Mouse (Mus musculus): ENCODE data around the gene Ppp1r17. TPM values are rescaled to one million over a fixed set of nuclear protein-coding genes. Genes with fewer than 3 reads are reported as not detected.

The Ppp1r17 gene
- not detected in 2 replicates for polyA plus RNA-seq (2016; fragmentation: Nextera tagmentation; extraction: Ambion mirVana)

DNA sequence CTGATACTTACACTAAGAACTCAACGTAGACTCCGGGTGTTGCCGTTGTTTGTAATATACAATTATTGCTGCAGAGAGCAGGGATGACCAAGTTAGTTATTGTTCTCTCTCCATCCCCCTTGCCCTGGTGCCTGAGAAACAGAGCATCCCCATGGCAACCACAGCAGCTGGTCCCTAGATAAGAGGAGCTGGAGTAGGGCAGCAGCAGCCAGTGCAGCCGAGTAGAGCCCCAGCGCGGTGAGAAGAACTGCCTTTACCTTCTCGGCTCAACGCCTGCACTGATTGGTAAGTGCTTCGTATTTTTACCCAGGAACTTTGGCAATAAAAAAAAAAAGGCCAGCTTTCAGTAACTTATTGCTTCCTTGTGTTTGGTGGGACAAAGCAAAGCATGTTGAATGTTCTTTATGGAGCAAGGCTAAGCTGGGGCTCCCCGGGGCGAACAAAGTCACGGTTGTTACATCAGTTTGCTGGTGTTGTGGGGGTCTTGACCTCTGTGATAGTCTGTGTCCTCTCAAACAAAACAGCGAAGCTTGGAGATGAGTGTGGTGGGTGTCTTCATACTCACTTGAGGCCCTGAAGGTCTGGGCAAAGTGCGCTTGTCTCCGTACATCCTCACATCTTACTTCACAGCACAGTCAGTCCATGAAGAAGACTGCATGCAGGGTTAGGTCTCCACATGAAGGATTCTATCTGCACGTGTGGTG lies at the start of gene Ppp1r17:
TSS of gene Ppp1r17 (plus strand) at position 207 of the 704 bp plus-strand sequence.
- no peaks in the 10 kb centered on the region for H3K36me3 ChIP-seq
- H3K9me3 ChIP-seq (replicated peaks), result no peaks in the 10 kb centered on the region
- H3K9ac ChIP-seq, result no peak within 1 kb of the TSS
- no peak within 1 kb of the TSS for H3K4me2 ChIP-seq
- no peak for ATAC-seq
- H3K4me3 ChIP-seq, result no peak within 1 kb of the TSS
- WGBS (ENCODE audit: insufficient replicate concordance), result 61% methylated on average over 16 of the region's 16 CpGs
- no peaks in the 10 kb centered on the region for H3K27me3 ChIP-seq (replicated peaks)
- no peaks in the 10 kb centered on the region for H3K4me1 ChIP-seq
- H3K27ac ChIP-seq, result no peak within 1 kb of the TSS

DNA sequence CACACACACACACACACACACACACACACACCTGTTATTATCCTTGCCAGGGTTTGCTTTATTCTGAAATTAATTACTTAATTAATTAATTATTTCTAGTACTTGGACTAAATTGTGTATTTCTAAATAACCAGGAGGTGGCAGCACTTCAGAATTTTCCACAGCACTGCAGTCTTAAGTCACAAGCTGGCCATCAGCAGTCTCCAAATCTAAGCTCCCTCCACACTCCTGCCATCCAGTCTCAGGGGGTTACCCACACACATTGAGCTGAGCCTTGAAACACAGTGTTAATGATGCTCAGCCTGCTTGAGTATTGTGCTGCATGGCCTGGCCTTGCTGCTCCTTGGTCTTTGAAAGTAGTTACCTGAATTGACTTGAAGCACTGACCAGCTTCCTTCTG lies 44.3 kb upstream of the Ppp1r17 start:
- Histone ChIP-seq H3K9ac (no peak overlapping the region), H3K36me3 (no peaks in the 10 kb centered on the region)
- ATAC-seq, result no peak

DNA sequence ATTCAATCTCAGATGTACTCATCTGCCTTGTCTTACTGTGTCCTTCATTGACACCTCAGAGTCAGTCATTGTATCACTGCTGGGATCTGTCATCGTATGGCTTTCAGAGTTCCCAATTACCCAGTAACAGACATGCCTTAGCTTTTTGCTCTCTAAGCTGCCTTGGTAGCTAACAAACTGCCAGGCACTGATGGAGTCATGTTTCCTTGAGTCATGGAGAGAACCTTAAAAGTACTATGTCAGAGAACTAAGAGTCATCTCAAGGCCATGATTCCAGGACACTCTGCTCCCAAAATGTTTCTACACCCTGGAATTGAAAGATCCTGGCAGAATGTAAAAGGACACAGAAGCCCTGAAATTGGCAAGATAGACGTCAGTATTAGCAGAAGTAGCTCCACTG lies 37.5 kb upstream of the Ppp1r17 start:
- WGBS (ENCODE audit: insufficient replicate concordance), result 69% methylated on average over 2 of the region's 2 CpGs
- no peak overlapping the region for H3K27ac ChIP-seq

More for the DNA sequence above, 44.3 kb upstream of the Ppp1r17 start:
- Histone ChIP-seq H3K4me1 (no peaks in the 10 kb centered on the region), H3K4me2 (no peak overlapping the region), H3K27ac (no peak overlapping the region), H3K27me3 (replicated peaks) (no peaks in the 10 kb centered on the region), H3K9me3 (replicated peaks) (no peaks in the 10 kb centered on the region), H3K4me3 (no peak overlapping the region)

DNA sequence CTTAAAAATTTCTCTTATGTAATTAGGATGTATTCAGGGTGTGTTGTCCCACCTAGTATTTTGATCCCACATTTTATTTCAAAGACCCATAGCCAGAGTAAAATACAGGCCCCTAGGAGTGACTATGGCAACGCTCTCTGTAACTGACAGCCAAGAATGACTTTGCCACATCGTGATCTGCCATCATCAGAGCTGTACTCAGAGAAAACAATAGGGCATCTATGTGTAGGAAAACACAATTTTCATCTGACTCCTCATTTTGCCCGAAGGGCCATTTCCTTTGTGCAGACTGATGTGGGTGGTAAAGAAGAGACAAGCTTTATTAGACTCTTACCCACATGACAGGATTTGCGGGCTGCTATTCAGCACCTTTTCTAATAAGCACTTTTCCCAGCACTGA lies 8.6 kb upstream of the Ppp1r17 start:
- Histone ChIP-seq H3K4me1 (no peaks in the 10 kb centered on the region), H3K27ac (no peak overlapping the region), H3K4me3 (no peak overlapping the region), H3K27me3 (replicated peaks) (no peaks in the 10 kb centered on the region), H3K4me2 (no peak overlapping the region), H3K36me3 (no peaks in the 10 kb centered on the region), H3K9ac (no peak overlapping the region), H3K9me3 (replicated peaks) (no peaks in the 10 kb centered on the region)
- no peak for ATAC-seq
- WGBS (ENCODE audit: insufficient replicate concordance), result 74% methylated on average over 4 of the region's 4 CpGs

More for the DNA sequence above, 37.5 kb upstream of the Ppp1r17 start:
- Histone ChIP-seq H3K9me3 (replicated peaks) (no peaks in the 10 kb centered on the region), H3K4me3 (no peak overlapping the region), H3K36me3 (no peaks in the 10 kb centered on the region), H3K9ac (no peak overlapping the region), H3K27me3 (replicated peaks) (no peaks in the 10 kb centered on the region), H3K4me1 (no peaks in the 10 kb centered on the region), H3K4me2 (no peak overlapping the region)
- ATAC-seq, result no peak

DNA sequence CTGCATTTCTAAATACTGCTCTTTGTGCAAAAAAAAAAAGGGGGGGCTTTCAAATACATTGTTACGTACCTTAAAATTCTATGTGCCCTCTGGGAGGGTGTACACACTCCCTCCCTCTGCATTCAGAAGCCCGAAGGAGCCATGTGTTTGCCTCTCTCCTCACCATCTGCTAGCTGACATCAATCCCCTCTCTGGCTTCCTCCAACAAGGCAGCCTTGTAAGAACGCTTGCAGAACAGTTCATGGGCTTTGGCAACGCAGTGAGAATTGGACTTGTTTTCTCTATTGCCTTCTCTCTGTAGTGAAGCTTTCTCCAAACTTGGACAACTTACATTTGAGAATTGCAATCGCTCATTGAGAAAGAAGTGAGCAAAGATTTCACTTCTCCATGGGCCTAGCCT lies 4.9 kb upstream of the Ppp1r17 start:
- no peak for ATAC-seq
- no peaks in the 10 kb centered on the region for H3K27me3 ChIP-seq (replicated peaks)
- 65% methylated on average over 5 of the region's 5 CpGs for WGBS (ENCODE audit: insufficient replicate concordance)
- H3K36me3 ChIP-seq, result no peaks in the 10 kb centered on the region
- H3K9ac ChIP-seq, result no peak overlapping the region
- no peak overlapping the region for H3K4me3 ChIP-seq
- H3K9me3 ChIP-seq (replicated peaks), result no peaks in the 10 kb centered on the region
- H3K27ac ChIP-seq, result no peak overlapping the region
- no peaks in the 10 kb centered on the region for H3K4me1 ChIP-seq
- H3K4me2 ChIP-seq, result no peak overlapping the region

DNA sequence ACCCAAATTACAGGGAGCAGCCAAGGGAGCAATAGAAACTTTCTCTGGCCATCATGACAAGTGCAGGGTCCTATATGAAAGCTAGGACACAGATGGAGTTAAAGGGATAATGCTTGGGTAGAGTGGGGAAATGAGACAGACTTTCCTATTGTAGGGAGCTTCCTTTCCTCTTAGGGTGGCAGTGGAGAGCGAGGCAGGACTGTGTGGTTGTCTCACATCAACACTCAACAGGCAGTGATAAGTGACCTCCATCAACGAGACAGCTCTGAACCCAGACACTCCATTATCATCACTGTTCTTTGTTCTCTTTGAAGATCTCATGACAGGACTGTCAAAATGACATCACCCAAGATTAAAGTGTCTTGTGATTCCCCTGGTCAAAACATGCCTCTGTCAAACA lies 2.3 kb downstream of the Ppp1r17 start:
- H3K9me3 ChIP-seq (replicated peaks), result no peaks in the 10 kb centered on the region
- H3K36me3 ChIP-seq, result no peaks in the 10 kb centered on the region
- no peak overlapping the region for H3K4me2 ChIP-seq
- H3K4me1 ChIP-seq, result no peaks in the 10 kb centered on the region
- no peaks in the 10 kb centered on the region for H3K27me3 ChIP-seq (replicated peaks)
- no peak overlapping the region for H3K9ac ChIP-seq
- 32% methylated on average over 2 of the region's 2 CpGs for WGBS (ENCODE audit: insufficient replicate concordance)
- no peak for ATAC-seq
- no peak overlapping the region for H3K27ac ChIP-seq
- no peak overlapping the region for H3K4me3 ChIP-seq

DNA sequence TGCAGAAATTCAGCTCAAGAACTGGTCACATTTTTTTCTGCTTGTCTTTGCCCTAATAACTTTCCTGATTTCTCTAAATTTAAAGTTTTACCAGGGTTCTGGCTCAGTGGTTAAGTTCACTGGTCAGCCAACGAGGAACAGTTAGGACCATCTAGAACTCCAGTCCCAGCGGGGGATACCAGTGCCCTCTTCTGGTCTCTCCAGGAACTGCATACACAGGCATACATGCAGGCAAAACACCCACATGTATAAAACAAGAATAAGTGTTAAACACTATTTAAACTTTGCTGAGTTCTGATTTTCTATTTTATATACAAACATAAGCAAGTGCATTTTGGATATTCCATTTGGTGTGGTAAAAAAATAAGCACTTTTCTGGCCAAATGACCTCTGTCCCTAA lies 8.2 kb downstream of the Ppp1r17 start:
- WGBS (ENCODE audit: insufficient replicate concordance), result 40% methylated on average over 2 of the region's 2 CpGs
- H3K36me3 ChIP-seq, result no peaks in the 10 kb centered on the region

DNA sequence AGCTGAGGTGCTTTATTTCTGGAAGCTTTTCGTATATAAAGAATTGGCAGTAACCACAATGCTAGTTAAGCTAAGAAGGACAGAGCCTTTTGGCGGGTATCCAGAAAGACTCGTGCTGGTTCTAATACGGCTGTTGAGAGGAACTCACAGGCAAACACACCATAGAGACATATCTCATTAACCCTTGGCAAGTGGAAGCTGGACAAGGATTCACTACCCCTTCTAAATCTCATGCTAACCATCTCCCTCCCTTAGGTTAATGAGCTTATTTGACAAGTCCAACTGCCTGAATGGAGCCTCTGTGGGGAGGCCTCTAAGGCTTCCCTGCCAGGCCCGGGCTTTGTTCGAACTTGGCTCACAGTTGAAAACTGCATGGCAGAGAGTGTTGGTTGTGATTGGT lies 10.0 kb downstream of the Ppp1r17 start:
- H3K9me3 ChIP-seq (replicated peaks), result no peaks in the 10 kb centered on the region
- 70% methylated on average over 6 of the region's 6 CpGs for WGBS (ENCODE audit: insufficient replicate concordance)
- no peak overlapping the region for H3K9ac ChIP-seq
- H3K4me3 ChIP-seq, result no peak overlapping the region
- H3K27me3 ChIP-seq (replicated peaks), result no peaks in the 10 kb centered on the region
- no peak overlapping the region for H3K4me2 ChIP-seq
- ATAC-seq, result no peak
- no peaks in the 10 kb centered on the region for H3K4me1 ChIP-seq
- H3K36me3 ChIP-seq, result no peaks in the 10 kb centered on the region
- H3K27ac ChIP-seq, result no peak overlapping the region

More for the DNA sequence above, 8.2 kb downstream of the Ppp1r17 start:
- ATAC-seq, result no peak
- no peaks in the 10 kb centered on the region for H3K9me3 ChIP-seq (replicated peaks)
- H3K27me3 ChIP-seq (replicated peaks), result no peaks in the 10 kb centered on the region
- H3K9ac ChIP-seq, result no peak overlapping the region
- H3K4me1 ChIP-seq, result no peaks in the 10 kb centered on the region
- no peak overlapping the region for H3K4me2 ChIP-seq
- no peak overlapping the region for H3K27ac ChIP-seq
- H3K4me3 ChIP-seq, result no peak overlapping the region

DNA sequence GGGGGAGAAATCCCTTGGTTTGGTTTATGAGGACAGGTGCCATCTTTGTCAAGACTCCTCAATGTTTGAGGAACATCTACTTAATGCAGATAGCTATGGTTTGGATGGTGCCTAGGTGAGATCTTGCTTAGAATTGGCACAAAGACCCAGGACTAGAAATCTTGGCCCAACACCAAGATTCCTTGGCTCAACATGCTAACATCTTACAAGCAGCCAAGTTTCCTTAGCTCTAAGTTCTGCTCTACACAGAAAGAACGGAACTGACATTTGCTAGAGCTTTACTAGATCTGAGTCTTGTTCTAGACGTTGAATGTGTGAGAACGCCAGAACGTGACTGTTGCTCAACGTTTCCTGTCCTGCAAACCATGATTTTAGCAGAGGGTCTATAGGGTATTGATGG lies 10.7 kb downstream of the Ppp1r17 start:
- no peak for ATAC-seq
- H3K27me3 ChIP-seq (replicated peaks), result no peaks in the 10 kb centered on the region
- H3K27ac ChIP-seq, result no peak overlapping the region
- H3K4me1 ChIP-seq, result no peaks in the 10 kb centered on the region
- no peaks in the 10 kb centered on the region for H3K36me3 ChIP-seq
- no peak overlapping the region for H3K4me3 ChIP-seq
- no peak overlapping the region for H3K4me2 ChIP-seq
- no peak overlapping the region for H3K9ac ChIP-seq
- 73% methylated on average over 5 of the region's 5 CpGs for WGBS (ENCODE audit: insufficient replicate concordance)
- H3K9me3 ChIP-seq (replicated peaks), result no peaks in the 10 kb centered on the region

DNA sequence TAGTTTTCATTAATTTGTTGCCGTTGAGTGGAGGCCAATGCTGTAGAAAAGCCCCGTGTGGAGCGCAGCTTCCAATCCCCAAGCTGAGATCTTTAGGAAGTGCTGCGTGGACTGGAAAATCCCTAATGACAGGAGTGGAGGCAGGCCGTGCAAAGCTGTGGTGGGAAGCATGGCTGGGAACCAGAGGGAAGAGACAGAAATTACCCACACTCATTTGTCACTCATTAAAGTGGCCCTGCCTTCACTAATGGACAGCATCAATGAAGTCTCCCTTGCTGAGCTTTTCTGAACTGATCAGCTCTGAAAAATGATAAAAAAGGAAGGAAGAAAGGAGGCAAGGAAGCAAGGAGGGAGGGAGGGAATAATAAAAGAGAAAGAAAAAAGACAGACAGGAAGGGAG lies 12.7 kb downstream of the Ppp1r17 start:
- H3K9me3 ChIP-seq (replicated peaks), result no peaks in the 10 kb centered on the region
- no peaks in the 10 kb centered on the region for H3K36me3 ChIP-seq
- H3K27me3 ChIP-seq (replicated peaks), result no peaks in the 10 kb centered on the region
- ATAC-seq, result no peak
- no peak overlapping the region for H3K4me2 ChIP-seq
- no peak overlapping the region for H3K9ac ChIP-seq
- WGBS (ENCODE audit: insufficient replicate concordance), result 58% methylated on average over 5 of the region's 5 CpGs
- H3K27ac ChIP-seq, result no peak overlapping the region
- H3K4me3 ChIP-seq, result no peak overlapping the region
- H3K4me1 ChIP-seq, result no peaks in the 10 kb centered on the region

DNA sequence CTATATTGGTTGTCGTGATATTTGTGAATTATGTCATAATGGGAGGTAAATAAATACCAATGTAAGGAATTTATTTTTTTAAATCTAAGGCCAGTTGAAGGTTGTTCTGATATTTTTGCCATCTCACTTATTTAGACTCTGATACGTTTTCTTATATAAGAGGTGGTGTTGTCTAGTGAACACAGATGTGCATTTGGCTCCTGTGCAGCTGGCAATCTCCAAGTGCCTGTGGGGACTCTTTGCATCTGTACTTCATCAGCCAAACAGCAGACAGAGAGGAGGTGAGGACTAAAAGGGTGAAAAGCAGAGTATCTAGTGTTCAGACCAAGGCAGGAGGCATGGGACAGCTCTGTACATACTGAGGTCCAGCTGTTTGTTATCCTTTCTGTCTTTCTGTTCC lies 14.9 kb downstream of the Ppp1r17 start:
- H3K4me1 ChIP-seq, result no peaks in the 10 kb centered on the region
- H3K27ac ChIP-seq, result no peak overlapping the region
- no peak overlapping the region for H3K9ac ChIP-seq
- 67% methylated on average over 2 of the region's 2 CpGs for WGBS (ENCODE audit: insufficient replicate concordance)
- H3K36me3 ChIP-seq, result no peaks in the 10 kb centered on the region
- H3K9me3 ChIP-seq (replicated peaks), result no peaks in the 10 kb centered on the region
- no peak overlapping the region for H3K4me3 ChIP-seq
- no peaks in the 10 kb centered on the region for H3K27me3 ChIP-seq (replicated peaks)
- ATAC-seq, result no peak
- H3K4me2 ChIP-seq, result no peak overlapping the region

DNA sequence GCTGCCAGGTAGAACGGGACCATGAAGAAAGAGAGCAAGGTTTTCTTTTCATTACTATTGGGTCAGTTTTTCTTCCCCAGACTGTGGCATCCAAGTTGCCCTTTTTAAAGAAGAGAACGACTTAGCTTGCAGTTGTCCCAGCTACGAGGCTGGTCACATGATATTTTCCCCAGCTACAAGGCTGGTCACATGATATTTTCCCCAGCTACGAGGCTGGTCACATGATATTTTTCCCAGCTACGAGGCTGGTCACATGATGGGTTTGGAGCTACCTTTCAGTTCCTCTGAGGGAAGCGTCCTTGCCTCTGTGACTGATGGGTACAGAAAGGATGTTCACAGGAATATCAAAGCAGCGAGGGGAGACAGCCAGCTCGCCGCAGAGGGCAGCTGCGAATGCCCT lies 17.8 kb downstream of the Ppp1r17 start:
- Histone ChIP-seq H3K36me3 (no peaks in the 10 kb centered on the region), H3K27ac (no peak overlapping the region), H3K4me3 (no peak overlapping the region), H3K9me3 (replicated peaks) (no peaks in the 10 kb centered on the region), H3K4me2 (no peak overlapping the region), H3K9ac (no peak overlapping the region), H3K27me3 (replicated peaks) (no peaks in the 10 kb centered on the region), H3K4me1 (no peaks in the 10 kb centered on the region)
- 51% methylated on average over 10 of the region's 10 CpGs for WGBS (ENCODE audit: insufficient replicate concordance)
- ATAC-seq, result no peak

DNA sequence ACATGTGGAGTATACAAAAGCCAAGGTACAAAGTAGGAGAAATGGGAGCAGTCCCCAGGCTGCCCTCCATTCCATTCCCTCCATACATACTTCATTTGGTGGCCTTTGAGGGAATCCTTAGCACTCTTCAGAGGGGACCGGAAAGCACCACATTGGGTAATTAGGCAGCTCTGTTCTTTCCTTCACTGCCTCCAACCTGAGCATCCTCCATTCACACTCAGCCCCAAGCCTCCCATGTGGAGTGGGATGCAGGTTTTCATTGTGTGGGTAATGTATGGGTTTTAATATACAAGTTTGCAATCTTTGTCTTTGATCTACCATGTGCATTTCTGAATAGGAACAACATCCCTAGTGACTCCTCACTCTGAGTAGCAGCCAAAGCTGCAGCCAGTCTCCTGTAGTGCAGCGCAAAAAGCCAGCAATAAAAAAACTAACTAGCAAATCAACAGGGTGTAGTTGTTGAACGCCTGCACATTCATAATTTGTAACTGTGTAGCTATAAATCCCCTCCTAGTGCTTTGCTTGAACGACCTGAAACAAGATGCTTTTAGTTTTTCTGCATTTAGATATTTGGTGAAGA lies 22.3 kb downstream of the Ppp1r17 start:
- no peak overlapping the region for H3K27ac ChIP-seq
- no peak overlapping the region for H3K4me2 ChIP-seq
- H3K9me3 ChIP-seq (replicated peaks), result no peaks in the 10 kb centered on the region
- no peak overlapping the region for H3K9ac ChIP-seq
- no peaks in the 10 kb centered on the region for H3K36me3 ChIP-seq
- WGBS (ENCODE audit: insufficient replicate concordance), result 59% methylated on average over 4 of the region's 4 CpGs
- H3K4me1 ChIP-seq, result no peaks in the 10 kb centered on the region
- ATAC-seq, result no peak
- no peak overlapping the region for H3K4me3 ChIP-seq
- H3K27me3 ChIP-seq (replicated peaks), result no peaks in the 10 kb centered on the region
